Mouse (Mus musculus) testis, adult 2 months (tissue): ENCODE measurements around the gene Aldh1a2.

Experiments used
- CTCF ChIP-seq: fragments of 200-500 bp; IDR thresholded peaks from 2 replicates; pipeline ENCODE4 v1.5.1; 2012; ENCODE audit warnings: low read depth, mild to moderate bottlenecking, inconsistent platforms, low read length, moderate library complexity; ENCODE audit not compliant: control insufficient read depth, insufficient read depth, insufficient replicate concordance
- POLR2A ChIP-seq: fragments of 200-500 bp; IDR thresholded peaks from 2 replicates; pipeline ENCODE4 v1.6.1; 2012; ENCODE audit warnings: low read depth, mild to moderate bottlenecking, inconsistent platforms, low read length, moderate library complexity; ENCODE audit not compliant: control insufficient read depth

DNA sequence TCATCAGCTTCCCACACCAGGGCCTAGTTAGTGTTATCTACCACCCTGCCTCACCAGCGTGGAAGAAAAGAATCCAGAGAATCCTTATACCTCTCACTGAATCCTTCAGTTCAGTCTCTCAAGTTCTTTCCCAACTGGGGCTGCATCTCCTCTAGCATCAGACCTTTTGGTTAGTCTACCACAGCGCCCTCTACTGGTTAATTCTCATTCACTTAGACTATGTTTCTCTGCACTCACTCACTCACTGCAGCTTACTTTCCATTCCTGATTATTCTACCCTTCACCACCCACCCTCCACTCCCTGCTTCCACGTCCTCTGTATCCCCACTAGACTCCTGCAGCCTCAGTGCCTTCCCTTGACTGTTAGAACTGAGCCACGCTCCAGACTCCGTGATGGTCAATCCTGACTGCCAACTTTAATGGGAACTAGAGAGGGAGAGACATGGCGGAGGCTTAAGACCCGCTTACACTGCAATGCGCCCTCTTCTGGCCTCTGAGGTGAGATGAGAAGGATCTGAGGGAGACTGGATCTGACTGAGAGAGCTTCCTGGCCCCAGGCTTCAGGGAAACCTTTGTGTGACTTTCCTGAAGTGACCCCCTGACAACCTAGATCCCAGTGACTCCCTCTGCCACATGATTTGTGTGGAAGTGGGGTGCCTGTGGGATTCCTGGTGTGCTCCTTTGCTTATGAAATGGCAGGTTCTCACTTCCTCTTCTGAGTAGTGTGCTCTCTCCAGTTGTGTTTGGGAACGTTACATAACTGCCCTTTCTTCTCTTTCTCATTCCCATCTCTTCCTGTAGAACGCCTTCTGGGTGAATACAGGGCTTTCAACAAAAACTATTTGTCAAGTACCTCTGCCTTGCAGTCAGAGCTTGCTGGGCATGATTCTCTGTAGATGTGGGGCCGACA, 104.9 kb downstream of the Aldh1a2 start:
- 0 out of 2 replicates have a peak, but pooled peaks have one; percentile 1 for TF ChIP-seq CTCF
- no peak for TF ChIP-seq POLR2A
